Mouse (Mus musculus): ENCODE data around the gene Pdxk. TPM values are rescaled to one million over a fixed set of nuclear protein-coding genes. Genes with fewer than 3 reads are reported as not detected.
A peak's percentile ranks its signal among the peaks of the same experiment; 100 is the strongest.

The Pdxk gene
- total RNA-seq, 2 experiments from 2014 or later = 8.5 to 20.1 TPM

GRCm38 (mm10) chr10:78462945-78463768 lies 1.6 kb downstream of the Pdxk start:
- no peak for ATAC-seq (replicated peaks; ENCODE audit: low FRiP score, low TSS enrichment, poor library complexity, severe bottlenecking)

DNA sequence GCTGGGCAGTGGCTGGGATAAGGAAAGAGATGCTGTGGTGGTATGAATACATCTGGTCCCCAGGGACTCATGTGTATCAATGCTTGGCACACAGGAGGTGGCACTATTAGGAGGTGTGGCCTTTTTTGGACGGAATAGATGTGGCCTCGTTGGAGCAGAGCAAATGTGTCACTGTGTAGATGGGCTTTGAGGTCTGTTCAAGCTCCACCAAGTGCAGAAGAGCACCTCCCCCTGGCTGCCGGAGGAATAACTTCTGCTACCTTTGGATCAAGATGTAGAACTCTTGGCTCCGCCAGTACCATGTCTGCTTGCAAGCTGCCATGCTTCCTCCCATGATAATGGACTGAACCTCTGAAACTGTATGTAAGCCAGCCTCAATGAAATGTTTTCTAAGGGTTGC lies 3.0 kb downstream of the Pdxk start:
- ATAC-seq (replicated peaks; ENCODE audit: low FRiP score, low TSS enrichment, poor library complexity, severe bottlenecking) = no peak

- ATAC-seq (replicated peaks; ENCODE audit: low FRiP score, low TSS enrichment, poor library complexity, severe bottlenecking) = no peak
Measured at GRCm38 (mm10) chr10:78460463-78460862, 4.3 kb downstream of the Pdxk start.

- ATAC-seq (replicated peaks; ENCODE audit: low FRiP score, low TSS enrichment, poor library complexity, severe bottlenecking) = peak; percentile 8; the same call in 1 of the 2 replicates
Measured at GRCm38 (mm10) chr10:78458348-78459111, 6.2 kb downstream of the Pdxk start.

DNA sequence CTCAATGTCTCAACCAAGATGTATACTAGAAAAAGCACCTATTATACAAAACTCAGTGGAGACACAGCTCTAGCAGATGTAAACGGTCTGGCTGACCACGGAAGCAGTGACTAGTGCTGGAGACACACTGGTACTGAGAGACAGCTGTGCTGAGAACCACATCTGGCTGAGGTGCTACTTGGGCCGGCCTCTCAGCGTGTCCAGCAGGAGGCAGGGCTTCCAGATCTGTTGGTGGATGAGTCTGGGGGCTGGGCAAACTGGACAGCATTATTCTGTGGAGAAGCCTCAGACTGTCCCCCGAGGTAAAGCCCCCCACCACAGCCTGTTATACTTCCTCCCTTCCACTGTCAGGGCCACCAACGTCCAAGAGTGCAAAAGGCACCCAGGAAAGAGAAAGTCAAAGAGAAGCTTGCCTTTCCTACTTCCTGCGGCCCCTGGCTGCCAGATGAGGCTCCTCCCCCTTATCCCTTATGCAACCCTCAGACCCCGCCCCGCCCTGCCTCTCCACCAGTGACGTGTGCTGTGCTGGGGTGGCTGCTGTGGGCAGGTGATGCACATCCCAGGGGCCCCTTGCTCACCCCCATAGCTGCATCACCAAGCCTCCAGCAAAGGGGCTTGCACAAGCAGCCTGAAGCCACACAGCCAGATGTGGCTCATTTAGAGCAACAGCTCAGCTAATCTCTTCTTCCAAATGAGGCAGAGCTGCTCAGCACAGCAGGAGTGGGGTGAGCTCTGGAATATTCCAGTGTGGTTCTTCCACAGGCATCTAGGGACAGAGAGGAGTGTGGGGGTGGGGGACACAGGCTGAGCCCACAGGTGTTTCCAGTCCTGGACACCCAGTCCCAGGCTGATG lies 7.1 kb downstream of the Pdxk start:
- ATAC-seq (replicated peaks; ENCODE audit: low FRiP score, low TSS enrichment, poor library complexity, severe bottlenecking) = peak; percentile 88

- ATAC-seq (replicated peaks; ENCODE audit: low FRiP score, low TSS enrichment, poor library complexity, severe bottlenecking) = no peak
Measured at GRCm38 (mm10) chr10:78456696-78457095, 8.1 kb downstream of the Pdxk start.

- no peak for ATAC-seq (replicated peaks; ENCODE audit: low FRiP score, low TSS enrichment, poor library complexity, severe bottlenecking)
Measured at GRCm38 (mm10) chr10:78452641-78453040, 12.1 kb downstream of the Pdxk start.

DNA sequence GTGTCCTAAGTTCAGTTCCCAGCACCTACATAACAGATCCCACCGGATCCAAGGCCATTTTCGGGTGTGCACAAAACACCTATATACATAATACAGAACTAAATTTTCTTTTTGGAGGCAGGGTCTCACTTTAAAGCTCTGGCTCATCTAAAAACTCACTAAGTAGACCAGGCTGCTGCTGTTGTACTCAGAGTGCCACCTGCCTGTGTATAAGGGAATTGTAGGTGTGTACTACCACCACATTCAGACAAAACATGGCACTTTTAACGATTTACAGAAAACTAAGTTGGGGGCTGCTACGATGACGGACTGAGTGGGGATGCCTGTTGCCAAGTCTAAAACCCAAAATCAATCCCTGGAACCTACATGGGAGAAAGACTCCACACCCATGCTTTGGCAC lies 14.0 kb downstream of the Pdxk start:
- no peak for ATAC-seq (replicated peaks; ENCODE audit: low FRiP score, low TSS enrichment, poor library complexity, severe bottlenecking)

- no peak for ATAC-seq (replicated peaks; ENCODE audit: low FRiP score, low TSS enrichment, poor library complexity, severe bottlenecking)
Measured at GRCm38 (mm10) chr10:78447396-78447795, 17.4 kb downstream of the Pdxk start.

GRCm38 (mm10) chr10:78446195-78446594 lies 18.6 kb downstream of the Pdxk start:
- ATAC-seq (replicated peaks; ENCODE audit: low FRiP score, low TSS enrichment, poor library complexity, severe bottlenecking) = no peak

- no peak for ATAC-seq (replicated peaks; ENCODE audit: low FRiP score, low TSS enrichment, poor library complexity, severe bottlenecking)
Measured at GRCm38 (mm10) chr10:78442292-78442691, 22.5 kb downstream of the Pdxk start.

GRCm38 (mm10) chr10:78441606-78442005 lies 23.2 kb downstream of the Pdxk start:
- no peak for ATAC-seq (replicated peaks; ENCODE audit: low FRiP score, low TSS enrichment, poor library complexity, severe bottlenecking)

- ATAC-seq (replicated peaks; ENCODE audit: low FRiP score, low TSS enrichment, poor library complexity, severe bottlenecking) = peak; percentile 42
Measured at GRCm38 (mm10) chr10:78440812-78441211, 24.0 kb downstream of the Pdxk start.

GRCm38 (mm10) chr10:78439990-78440389 lies 24.8 kb downstream of the Pdxk start:
- ATAC-seq (replicated peaks; ENCODE audit: low FRiP score, low TSS enrichment, poor library complexity, severe bottlenecking) = no peak

DNA sequence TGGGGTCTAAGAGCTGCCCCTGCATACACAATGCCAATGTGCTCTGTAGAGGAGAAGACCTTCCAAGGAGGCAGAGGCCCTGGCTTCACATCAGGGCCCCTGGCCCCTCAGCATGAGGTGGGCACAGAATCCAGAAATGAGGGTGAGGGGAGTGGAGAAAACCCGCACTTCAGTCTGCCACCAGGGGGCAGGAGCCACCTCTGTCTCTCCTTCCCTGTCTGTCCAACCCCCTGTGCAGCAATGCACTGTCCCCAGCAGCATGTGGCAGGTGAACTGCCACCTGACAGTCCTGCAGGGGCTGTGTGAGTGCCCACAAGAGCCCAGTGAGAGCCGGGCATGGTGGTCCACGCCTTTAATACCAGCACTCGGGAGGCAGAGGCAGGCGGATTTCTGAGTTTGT lies 25.2 kb downstream of the Pdxk start:
- 0 out of 2 replicates have a peak, but pooled peaks have one; percentile 12 for ATAC-seq (replicated peaks; ENCODE audit: low FRiP score, low TSS enrichment, poor library complexity, severe bottlenecking)

GRCm38 (mm10) chr10:78438094-78438493 lies 26.7 kb downstream of the Pdxk start:
- peak; percentile 71 for ATAC-seq (replicated peaks; ENCODE audit: low FRiP score, low TSS enrichment, poor library complexity, severe bottlenecking)

GRCm38 (mm10) chr10:78432853-78433252 lies 31.9 kb downstream of the Pdxk start:
- ATAC-seq (replicated peaks; ENCODE audit: low FRiP score, low TSS enrichment, poor library complexity, severe bottlenecking) = no peak

DNA sequence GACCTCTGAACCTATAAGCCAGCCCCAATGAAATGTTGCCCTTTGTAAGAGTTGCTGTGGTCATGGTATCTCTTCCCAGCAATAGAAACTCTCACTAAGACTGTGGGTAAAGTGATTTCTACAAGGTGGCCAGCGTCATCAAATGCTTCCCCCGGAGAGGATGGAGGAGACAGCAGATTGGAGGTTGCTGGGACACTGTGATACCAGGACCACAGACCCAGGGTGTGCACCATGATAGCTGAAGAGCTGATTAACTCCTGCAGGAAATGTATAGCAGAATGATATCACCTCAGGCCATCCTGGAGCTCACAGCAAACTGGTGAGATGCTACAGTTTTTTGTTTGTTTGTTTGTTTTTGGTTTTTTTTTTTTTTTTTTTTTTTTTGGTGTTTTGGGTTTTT lies 35.0 kb downstream of the Pdxk start:
- ATAC-seq (replicated peaks; ENCODE audit: low FRiP score, low TSS enrichment, poor library complexity, severe bottlenecking) = peak; percentile 60

GRCm38 (mm10) chr10:78429180-78429579 lies 35.6 kb downstream of the Pdxk start:
- no peak for ATAC-seq (replicated peaks; ENCODE audit: low FRiP score, low TSS enrichment, poor library complexity, severe bottlenecking)

- no peak for ATAC-seq (replicated peaks; ENCODE audit: low FRiP score, low TSS enrichment, poor library complexity, severe bottlenecking)
Measured at GRCm38 (mm10) chr10:78428070-78428469, 36.7 kb downstream of the Pdxk start.
